Mouse (Mus musculus) MEL (cell line): ENCODE measurements around the gene Msantd2. TPM values are rescaled to one million over a fixed set of nuclear protein-coding genes. Genes with fewer than 3 reads are reported as not detected.

Experiments used
- DNase-seq: peaks from one replicate; pipeline ENCODE4 v3.0.0; 2011; ENCODE audit warnings: low read depth, low spot score
- H3K27ac ChIP-seq: 2 replicates; pipeline ENCODE4 v1.5.1; 2012; ENCODE audit warnings: low read depth, mild to moderate bottlenecking, control low read depth, low read length, moderate library complexity; ENCODE audit not compliant: control insufficient read depth
- H3K27me3 ChIP-seq, 2 experiments: fragments of 150-350 bp in 1 of 2; sonication (generic) in 1 of 2; 2 replicates each; pipeline ENCODE4 v1.6.1; 2012; ENCODE audit warnings: low read length in 2 of 2, mild to moderate bottlenecking in 2 of 2, improper control_type of control experiment in 1 of 2, moderate library complexity in 1 of 2; ENCODE audit not compliant: insufficient read depth in 2 of 2, control insufficient read depth in 1 of 2
- H3K36me3 ChIP-seq, 2 experiments: 2 replicates each; pipeline ENCODE4 v1.6.1; 2012 to 2014; ENCODE audit warnings: low read length in 2 of 2, improper control_type of control experiment in 1 of 2, inconsistent platforms in 1 of 2, mild to moderate bottlenecking in 1 of 2; ENCODE audit not compliant: insufficient read depth in 2 of 2, control insufficient read depth in 1 of 2
- H3K4me1 ChIP-seq, 2 experiments: fragments of 150-350 bp in 1 of 2; sonication (generic) in 1 of 2; 2 replicates each; pipeline ENCODE4 v1.6.1; 2012; ENCODE audit warnings: low read length in 2 of 2, improper control_type of control experiment in 1 of 2, mild to moderate bottlenecking in 1 of 2; ENCODE audit not compliant: insufficient read depth in 2 of 2, control insufficient read depth in 1 of 2
- H3K4me3 ChIP-seq, 2 experiments: fragments of 150-350 bp in 1 of 2; sonication (generic) in 1 of 2; 2 replicates each; pipeline ENCODE4 v1.5.1; 2012; ENCODE audit warnings: low read depth in 2 of 2, low read length in 2 of 2, mild to moderate bottlenecking in 2 of 2, moderate library complexity in 2 of 2, control low read depth in 1 of 2, improper control_type of control experiment in 1 of 2; ENCODE audit not compliant: control insufficient read depth in 1 of 2, insufficient read depth in 1 of 2
- H3K79me2 ChIP-seq: 2 replicates; pipeline ENCODE4 v1.6.1; 2012; ENCODE audit warnings: mild to moderate bottlenecking, low read length, moderate library complexity; ENCODE audit not compliant: control insufficient read depth, poor library complexity, insufficient read depth
- H3K9ac ChIP-seq: 2 replicates; pipeline ENCODE4 v1.6.1; 2012; ENCODE audit warnings: low read depth, mild to moderate bottlenecking, control low read depth, low read length, moderate library complexity; ENCODE audit not compliant: control insufficient read depth, poor library complexity, severe bottlenecking
- H3K9me3 ChIP-seq: fragments of 150-350 bp; sonication (generic); replicated peaks from 2 replicates; pipeline ENCODE4 v1.6.1; 2012; ENCODE audit warnings: mild to moderate bottlenecking, low read length, improper control_type of control experiment, moderate library complexity; ENCODE audit not compliant: insufficient read depth
- BHLHE40 ChIP-seq: IDR thresholded peaks from 2 replicates; pipeline ENCODE4 v1.6.1; 2012; ENCODE audit warnings: low read depth, mild to moderate bottlenecking, inconsistent platforms, low read length, improper control_type of control experiment, borderline replicate concordance
- CHD2 ChIP-seq: IDR thresholded peaks from 2 replicates; pipeline ENCODE4 v1.6.1; 2011; ENCODE audit warnings: low read length, improper control_type of control experiment
- CTCF ChIP-seq, 3 experiments: IDR thresholded peaks in 2 of 3; conservative IDR thresholded peaks in 1 of 3; 2 replicates each; pipeline ENCODE4 v1.5.1; 2011 to 2012; ENCODE audit warnings: low read length in 3 of 3, low read depth in 2 of 3, mild to moderate bottlenecking in 2 of 3, improper control_type of control experiment in 1 of 3, inconsistent platforms in 1 of 3, mixed read lengths in 1 of 3, moderate library complexity in 1 of 3; ENCODE audit not compliant: control insufficient read depth in 1 of 3, insufficient read depth in 1 of 3, poor library complexity in 1 of 3, severe bottlenecking in 1 of 3
- ELF1 ChIP-seq: IDR thresholded peaks from 2 replicates; pipeline ENCODE4 v1.6.1; 2014; ENCODE audit warnings: low read depth, mild to moderate bottlenecking, inconsistent platforms, low read length, improper control_type of control experiment, moderate library complexity
- EP300 ChIP-seq, 2 experiments: IDR thresholded peaks; 2 replicates each; pipeline ENCODE4 v1.6.1; 2011; ENCODE audit warnings: improper control_type of control experiment in 2 of 2, low read length in 2 of 2, low read depth in 1 of 2, mild to moderate bottlenecking in 1 of 2
- ETS1 ChIP-seq: IDR thresholded peaks from 2 replicates; pipeline ENCODE4 v1.6.1; 2012; ENCODE audit warnings: low read depth, mild to moderate bottlenecking, inconsistent platforms, low read length, improper control_type of control experiment, moderate library complexity
- GATA1 ChIP-seq: IDR thresholded peaks from 2 replicates; pipeline ENCODE4 v1.6.1; 2011; ENCODE audit warnings: low read depth, low read length, improper control_type of control experiment
- HCFC1 ChIP-seq: IDR thresholded peaks from 2 replicates; pipeline ENCODE4 v1.6.1; 2012; ENCODE audit warnings: low read depth, mild to moderate bottlenecking, inconsistent platforms, low read length, improper control_type of control experiment, moderate library complexity
- MAZ ChIP-seq: IDR thresholded peaks from 2 replicates; pipeline ENCODE4 v1.6.1; 2012; ENCODE audit warnings: low read depth, mild to moderate bottlenecking, inconsistent platforms, low read length, improper control_type of control experiment
- MEF2A ChIP-seq: IDR thresholded peaks from 2 replicates; pipeline ENCODE4 v1.6.1; 2014; ENCODE audit warnings: low read depth, mild to moderate bottlenecking, inconsistent platforms, low read length, improper control_type of control experiment; ENCODE audit not compliant: poor library complexity, insufficient replicate concordance, severe bottlenecking; ENCODE audit errors: extremely low read depth
- MXI1 ChIP-seq: IDR thresholded peaks from 2 replicates; pipeline ENCODE4 v1.6.1; 2011; ENCODE audit warnings: mild to moderate bottlenecking, low read depth, low read length, improper control_type of control experiment
- MYB ChIP-seq: IDR thresholded peaks from 2 replicates; pipeline ENCODE4 v1.6.1; 2011; ENCODE audit warnings: mild to moderate bottlenecking, low read depth, low read length, improper control_type of control experiment
- NRF1 ChIP-seq: IDR thresholded peaks from 2 replicates; pipeline ENCODE4 v1.6.1; 2014; ENCODE audit warnings: low read depth, mild to moderate bottlenecking, inconsistent platforms, low read length, improper control_type of control experiment, moderate library complexity; ENCODE audit not compliant: poor library complexity, insufficient read depth, severe bottlenecking
- POLR2A ChIP-seq, 2 experiments: IDR thresholded peaks; 2 replicates each; pipeline ENCODE4 v1.6.1; 2011 to 2012; ENCODE audit warnings: low read length in 2 of 2, mild to moderate bottlenecking in 2 of 2, control low read depth in 1 of 2, improper control_type of control experiment in 1 of 2, low read depth in 1 of 2, moderate library complexity in 1 of 2; ENCODE audit not compliant: control insufficient read depth in 1 of 2, insufficient read depth in 1 of 2, poor library complexity in 1 of 2
- POLR2AphosphoS2 ChIP-seq: IDR thresholded peaks from 2 replicates; pipeline ENCODE4 v1.6.1; 2011; ENCODE audit warnings: low read length, improper control_type of control experiment
- RAD21 ChIP-seq: IDR thresholded peaks from 2 replicates; pipeline ENCODE4 v1.6.1; 2011; ENCODE audit warnings: mild to moderate bottlenecking, low read depth, low read length, improper control_type of control experiment
- RCOR1 ChIP-seq: IDR thresholded peaks from 2 replicates; pipeline ENCODE4 v1.6.1; 2012; ENCODE audit warnings: low read depth, mild to moderate bottlenecking, inconsistent platforms, low read length, improper control_type of control experiment
- SIN3A ChIP-seq: IDR thresholded peaks from 2 replicates; pipeline ENCODE4 v1.6.1; 2012; ENCODE audit warnings: low read length, improper control_type of control experiment, inconsistent platforms
- TBP ChIP-seq: IDR thresholded peaks from 2 replicates; pipeline ENCODE4 v1.8.0; 2011; ENCODE audit warnings: low read depth, low read length, improper control_type of control experiment
- USF1 ChIP-seq: IDR thresholded peaks from 2 replicates; pipeline ENCODE4 v1.6.1; 2014; ENCODE audit warnings: low read depth, mild to moderate bottlenecking, inconsistent platforms, low read length, improper control_type of control experiment, moderate library complexity
- ZMIZ1 ChIP-seq: IDR thresholded peaks from 2 replicates; pipeline ENCODE4 v1.6.1; 2012; ENCODE audit warnings: low read depth, mild to moderate bottlenecking, inconsistent platforms, low read length, improper control_type of control experiment, moderate library complexity
- ZNF384 ChIP-seq: IDR thresholded peaks from 2 replicates; pipeline ENCODE4 v1.6.1; 2012; ENCODE audit warnings: low read depth, mild to moderate bottlenecking, inconsistent platforms, low read length, improper control_type of control experiment
- polyA plus RNA-seq, 2 experiments: library from polyadenylated mRNA; stranded (reverse) in 1 of 2; unstranded in 1 of 2; fragments of >175 nt in 1 of 2; fragments of >200 nt in 1 of 2; gene quantifications; 2 replicates each; pipeline versions ENCODE4 v1.2.1 to v1.2.4; 2012; ENCODE audit warnings: low replicate concordance in 2 of 2, low read depth in 1 of 2; ENCODE audit not compliant: insufficient read length in 2 of 2, insufficient read depth in 1 of 2, missing spikeins in 1 of 2
- total RNA-seq: library from RNA; depleted of rRNA; stranded (reverse); fragments of 300-350 nt; gene quantifications from 2 replicates; pipeline ENCODE4 v1.2.3, GENCODE M21; 2012

The Msantd2 gene
- total and polyA plus RNA-seq, 3 experiments: 15.5 to 26.2 TPM; not detected in 1

DNA sequence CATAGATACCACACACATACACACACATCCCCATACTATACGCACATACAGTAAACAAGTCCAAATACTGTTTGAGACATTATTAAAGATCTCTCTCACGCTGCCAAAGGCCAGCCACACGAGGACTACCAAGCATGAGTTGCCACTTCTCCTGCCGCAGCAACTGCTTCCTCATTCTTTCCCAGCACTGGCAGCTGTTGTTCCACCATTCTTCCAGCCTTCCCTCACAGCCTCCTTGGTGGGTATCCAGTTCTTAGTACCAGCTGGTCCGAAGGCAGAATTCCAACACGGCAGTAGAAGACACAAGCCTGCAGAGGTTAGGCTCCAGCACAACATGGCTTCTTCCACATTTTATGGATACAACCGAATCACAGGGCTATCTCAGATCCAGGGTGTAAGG lies 14.2 kb upstream of the Msantd2 start:
- H3K9me3 ChIP-seq: no peaks in the 10 kb centered on the region
- no peak overlapping the region for H3K27ac ChIP-seq
- H3K4me1 ChIP-seq: no peaks in the 10 kb centered on the region; a peak in 1 of 4 replicates
- no peaks in the 10 kb centered on the region; a peak in 1 of 4 replicates for H3K27me3 ChIP-seq
- TF ChIP-seq MAZ (no peak), MEF2A (no peak), EP300 (IDR thresholded peaks at IDR 0.05; ENCODE audit: low read depth in 1 of 2, low read length in 2 of 2) (no peak), MXI1 (no peak), NRF1 (no peak), BHLHE40 (no peak), ZNF384 (no peak), ZMIZ1 (no peak), CTCF (IDR thresholded peaks at IDR 0.05 in 2 of 3, conservative IDR thresholded peaks at IDR 0.05 in 1 of 3; ENCODE audit: control insufficient read depth in 1 of 3, insufficient read depth in 1 of 3, low read depth in 2 of 3, low read length in 3 of 3, poor library complexity in 1 of 3, severe bottlenecking in 1 of 3) (no peak), POLR2AphosphoS2 (no peak), USF1 (no peak), RAD21 (no peak), ELF1 (no peak)
- no peak for DNase-seq
- no peak overlapping the region for H3K4me3 ChIP-seq
- H3K79me2 ChIP-seq: no peaks in the 10 kb centered on the region
- H3K9ac ChIP-seq: no peak overlapping the region
- H3K36me3 ChIP-seq: no peaks in the 10 kb centered on the region; a peak in 1 of 4 replicates

DNA sequence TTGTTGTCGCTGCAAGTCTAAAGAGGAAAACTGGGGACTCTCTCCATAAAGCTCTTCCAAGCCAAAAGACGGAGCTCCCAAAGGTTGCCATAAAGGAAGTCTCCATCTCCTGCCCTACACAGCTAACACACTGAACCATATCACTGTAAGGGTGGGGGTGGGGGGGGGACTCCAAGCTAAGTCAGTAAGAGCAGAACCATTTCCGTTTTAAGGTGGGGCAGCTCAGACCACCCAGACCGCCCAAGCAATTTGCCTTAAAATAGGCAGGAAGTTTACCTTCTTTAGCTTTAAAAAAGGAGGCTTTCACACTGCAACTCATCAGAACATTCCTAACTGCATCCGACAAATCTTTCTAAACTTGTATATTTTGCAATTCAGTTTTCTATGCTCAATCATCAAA lies 4.0 kb upstream of the Msantd2 start:
- TF ChIP-seq ELF1 (no peak), GATA1 (no peak), CHD2 (no peak), TBP (no peak), POLR2A (IDR thresholded peaks at IDR 0.05; ENCODE audit: control insufficient read depth in 1 of 2, insufficient read depth in 1 of 2, low read depth in 1 of 2, low read length in 2 of 2, poor library complexity in 1 of 2) (no peak), MYB (no peak), HCFC1 (no peak), RCOR1 (no peak), ETS1 (no peak), MAZ (no peak), NRF1 (no peak), SIN3A (no peak), USF1 (no peak), MXI1 (no peak)
- TF ChIP-seq, all 39 proteins: peak for 0
- Histone ChIP-seq H3K4me1 (0 out of 4 replicates have a peak, but pooled peaks cover 1 to 2% of the 10 kb centered on the region in 2 experiments), H3K79me2 (peaks cover 11% of the 10 kb centered on the region), H3K27ac (no peak overlapping the region), H3K36me3 (no peaks in the 10 kb centered on the region), H3K9me3 (no peaks in the 10 kb centered on the region), H3K4me3 (no peak overlapping the region), H3K9ac (no peak overlapping the region), H3K27me3 (peaks cover 3% of the 10 kb centered on the region in 2 experiments; a peak in 1 of 4 replicates)
- DNase-seq: no peak
